Mouse (Mus musculus): ENCODE measurements around the gene Nipsnap3b.

The Nipsnap3b gene

GRCm38 (mm10) chr4:53011732-53012361 is at the start of gene Nipsnap3b:
Gene Nipsnap3b (plus strand): TSS chr4:53011880.
- peak; percentile 98 for DNase-seq

- no peak for DNase-seq
Measured at GRCm38 (mm10) chr4:52964247-52964646, 47.4 kb upstream of the Nipsnap3b start, which contains the start of gene Olfr270. Gene Olfr270 (plus strand): TSS chr4:52964547.

- DNase-seq, result no peak
Measured at GRCm38 (mm10) chr4:52985216-52985615, 26.5 kb upstream of the Nipsnap3b start.

- DNase-seq, result no peak
Measured at GRCm38 (mm10) chr4:52986266-52986665, 25.4 kb upstream of the Nipsnap3b start.

DNA sequence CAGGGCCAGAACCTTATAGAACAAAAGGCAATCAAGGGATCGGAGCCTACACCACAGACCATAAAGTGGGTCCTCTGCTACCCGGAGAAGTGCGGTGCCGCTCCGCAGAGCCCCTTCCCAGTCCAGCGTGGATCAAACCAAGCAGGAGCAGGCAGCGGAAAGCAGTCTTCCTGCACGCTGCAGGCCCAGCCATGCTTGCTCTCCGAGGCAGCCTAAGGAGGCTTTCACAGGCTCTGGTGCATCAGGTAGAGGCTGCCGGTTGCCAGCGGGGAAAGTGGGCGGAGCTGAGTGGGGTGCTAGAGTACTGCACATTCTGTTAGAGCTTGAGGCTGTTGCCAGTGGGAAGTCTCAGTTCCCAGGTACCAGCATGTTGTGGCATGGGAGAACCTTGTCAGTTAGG is 22.4 kb upstream of the Nipsnap3b start, which contains the start of gene Nipsnap3a:
Gene Nipsnap3a, plus strand, starts transcription at position 25 of the 400 bp plus-strand sequence.
- DNase-seq, result no peak

DNA sequence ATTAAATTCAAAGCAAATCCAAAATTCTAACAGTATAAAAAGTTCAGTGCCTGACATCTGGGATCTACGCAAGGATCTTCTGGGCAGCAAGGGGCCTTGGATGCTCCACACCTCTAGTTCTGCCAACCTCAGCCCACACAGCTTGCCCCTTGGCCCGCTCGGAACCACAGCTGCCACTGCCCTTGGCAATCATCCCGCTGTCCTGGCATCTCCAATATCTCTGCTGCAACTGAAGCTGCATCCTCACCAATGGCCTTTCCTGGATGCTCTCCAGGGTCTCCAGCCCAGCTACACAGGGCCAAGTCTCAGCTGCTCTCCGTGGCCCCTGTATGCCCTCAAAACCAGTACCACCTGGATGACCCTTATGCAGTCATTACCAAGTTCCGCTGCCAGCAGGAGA is 12.2 kb upstream of the Nipsnap3b start:
- DNase-seq, result no peak

DNA sequence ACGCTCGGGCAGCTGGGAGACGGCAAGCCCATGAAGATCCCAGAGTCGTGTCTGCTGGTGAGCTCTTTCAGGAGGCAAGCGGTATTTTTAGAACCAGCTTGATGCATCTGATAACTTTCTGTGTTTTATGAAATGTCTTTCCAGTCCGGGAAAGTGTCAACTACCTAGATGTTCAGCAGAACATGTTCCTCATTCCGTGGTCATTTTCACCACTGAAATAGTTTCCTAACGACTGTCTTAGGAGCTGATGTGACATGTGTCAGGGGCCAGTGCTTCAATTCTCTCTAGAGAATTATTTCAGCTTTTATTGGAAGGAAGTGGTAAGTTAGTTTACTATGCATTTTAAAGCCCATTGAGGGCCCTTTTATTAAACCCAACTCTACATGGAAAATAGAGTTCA is 11.5 kb upstream of the Nipsnap3b start:
- DNase-seq, result no peak

DNA sequence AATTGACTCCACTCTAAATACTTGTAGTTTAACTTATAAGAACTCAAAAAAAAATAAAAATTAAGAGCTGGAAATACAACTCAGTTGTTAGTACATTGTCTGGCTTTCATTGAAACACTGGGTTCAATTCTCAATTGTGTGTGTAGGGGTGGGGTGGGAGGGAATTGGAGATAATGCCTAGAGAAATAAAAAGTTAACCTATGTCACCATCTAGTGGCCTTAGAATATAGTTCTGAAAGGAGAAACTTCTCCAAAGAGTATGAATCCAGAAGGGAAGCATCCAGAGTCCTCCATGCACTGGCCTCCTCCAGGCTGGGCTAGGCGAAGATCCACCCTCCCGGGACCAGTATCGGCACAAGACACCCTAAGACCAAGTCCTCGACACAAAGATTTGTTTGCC is 2.5 kb upstream of the Nipsnap3b start:
- DNase-seq, result no peak

- DNase-seq, result no peak
Measured at GRCm38 (mm10) chr4:53009871-53010270, 1.8 kb upstream of the Nipsnap3b start.

DNA sequence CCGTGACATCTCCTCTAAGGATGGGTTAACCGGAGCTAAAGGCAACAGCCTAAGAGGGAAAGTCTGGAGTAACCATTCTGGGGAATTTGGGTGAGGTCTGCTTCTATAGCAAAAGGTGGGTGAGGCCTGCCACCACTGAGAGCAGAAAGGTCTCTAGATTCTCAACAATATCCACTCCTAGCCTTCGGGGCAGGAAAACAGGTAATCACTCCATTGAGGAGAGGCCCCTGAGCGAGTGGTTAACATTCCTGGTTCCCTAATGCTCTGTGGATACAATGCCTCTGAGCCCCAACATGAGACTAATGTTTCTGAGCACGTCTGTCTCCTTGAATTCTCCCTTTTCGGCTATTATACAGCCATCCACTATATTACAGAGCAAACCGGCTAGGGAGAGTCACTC is 2.7 kb downstream of the Nipsnap3b start:
- DNase-seq, result no peak

DNA sequence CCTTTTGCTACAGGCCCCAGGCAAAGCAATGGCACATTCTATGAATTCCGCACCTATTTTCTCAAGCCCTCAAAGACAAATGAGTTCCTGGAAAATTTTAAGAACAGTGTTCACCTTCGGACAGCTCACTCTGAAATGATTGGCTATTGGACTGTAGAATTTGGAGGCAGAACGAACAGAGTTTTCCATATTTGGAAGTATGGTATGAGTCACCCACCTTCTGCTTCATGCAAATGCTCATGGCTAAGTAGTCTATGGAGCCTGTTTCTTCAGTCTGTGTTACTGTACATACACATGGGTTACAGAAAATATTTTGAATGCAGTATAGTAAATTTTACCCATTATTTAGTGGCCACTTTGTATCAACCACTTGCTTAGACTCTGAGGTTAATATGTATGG is 3.3 kb downstream of the Nipsnap3b start:
- no peak for DNase-seq

DNA sequence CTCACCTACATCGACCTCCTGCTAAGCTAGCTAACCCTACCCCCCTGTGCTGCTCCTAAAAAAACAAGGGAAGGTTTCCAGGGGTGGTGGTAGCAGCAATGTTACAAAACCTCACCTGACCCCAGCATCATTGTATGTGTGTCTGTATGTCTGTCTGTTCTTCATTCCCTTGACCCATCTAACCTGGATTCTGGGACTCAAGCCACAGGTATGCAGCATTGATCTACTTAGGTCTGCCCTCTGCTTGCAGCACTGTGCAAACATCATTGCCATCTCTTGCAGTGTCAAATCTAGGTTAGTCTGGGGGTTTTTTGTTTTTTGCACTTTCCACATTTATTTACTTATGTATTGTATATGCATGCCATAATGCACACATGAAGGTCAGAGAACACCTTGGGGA is 6.7 kb downstream of the Nipsnap3b start:
- no peak for DNase-seq

DNA sequence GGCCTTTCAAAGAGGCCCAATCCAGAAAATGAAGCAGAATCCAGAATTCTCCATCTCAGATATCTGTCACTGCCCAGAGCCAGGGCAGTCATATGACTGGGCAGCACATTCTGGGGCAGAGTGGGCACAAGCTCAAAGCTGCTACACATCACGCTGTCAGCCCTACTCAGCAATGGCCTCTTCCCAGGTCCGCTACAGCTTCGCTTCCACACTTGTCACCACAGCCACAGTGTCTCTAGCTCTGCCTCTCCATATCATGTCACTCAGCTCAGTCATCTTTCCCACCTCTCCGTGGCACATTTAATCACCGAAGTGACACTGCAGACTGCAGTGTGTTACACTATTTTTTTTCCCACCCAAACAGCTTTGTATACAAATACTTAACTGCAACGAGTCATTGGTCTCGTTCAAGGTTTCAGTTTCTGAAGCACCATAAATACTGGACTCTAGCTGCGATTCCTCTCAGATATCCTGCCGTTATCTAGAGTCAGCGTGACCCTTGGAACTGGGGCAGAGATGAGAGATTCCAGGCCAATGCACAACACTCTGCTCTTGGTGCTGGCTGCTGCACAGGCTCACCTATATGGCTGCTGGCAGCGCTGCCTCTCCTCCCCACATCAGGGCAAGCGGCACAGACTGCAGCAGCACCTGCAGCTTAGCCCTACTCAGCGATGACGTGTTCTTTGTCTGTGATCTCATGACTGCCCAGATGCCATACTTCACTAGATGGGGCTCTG is 11.7 kb downstream of the Nipsnap3b start:
- no peak for DNase-seq

DNA sequence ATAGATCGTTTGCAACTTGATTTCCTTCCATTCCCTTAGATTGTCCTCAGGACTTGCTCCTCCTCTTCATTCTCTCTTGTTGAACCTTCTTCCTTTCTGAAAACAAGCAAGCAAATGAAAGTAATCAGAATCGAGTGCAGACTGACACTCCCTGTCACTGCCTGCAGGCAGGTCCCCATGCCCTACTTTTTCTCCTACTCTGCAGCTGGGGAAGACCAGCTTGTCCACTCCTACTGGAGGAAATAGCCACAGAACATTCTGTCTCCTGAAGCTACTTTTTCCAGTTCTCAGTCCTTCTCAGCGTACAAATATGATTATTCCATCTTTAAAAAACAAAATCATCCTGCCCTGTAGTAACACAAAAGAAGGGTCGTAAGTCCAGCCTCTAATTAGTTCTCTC is 12.7 kb downstream of the Nipsnap3b start:
- no peak for DNase-seq

DNA sequence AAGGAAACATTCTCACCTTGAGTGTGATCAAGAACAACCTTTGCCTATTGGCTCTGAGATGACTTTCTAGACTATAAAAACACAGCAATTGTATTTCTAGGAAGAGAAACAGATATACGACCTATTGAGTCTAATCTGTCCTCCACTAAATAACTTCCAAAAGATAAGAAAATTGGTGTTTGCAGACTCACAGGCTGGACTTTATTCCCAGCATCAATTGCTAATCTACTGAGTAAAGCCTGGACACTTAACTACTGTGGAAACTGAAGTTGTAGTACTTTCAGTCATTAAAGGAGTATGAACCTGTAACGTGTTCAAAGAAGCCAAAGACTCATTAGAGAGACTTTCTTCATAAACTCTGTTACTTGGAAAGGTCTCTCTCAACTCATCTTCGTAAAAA is 16.1 kb downstream of the Nipsnap3b start:
- no peak for DNase-seq

DNA sequence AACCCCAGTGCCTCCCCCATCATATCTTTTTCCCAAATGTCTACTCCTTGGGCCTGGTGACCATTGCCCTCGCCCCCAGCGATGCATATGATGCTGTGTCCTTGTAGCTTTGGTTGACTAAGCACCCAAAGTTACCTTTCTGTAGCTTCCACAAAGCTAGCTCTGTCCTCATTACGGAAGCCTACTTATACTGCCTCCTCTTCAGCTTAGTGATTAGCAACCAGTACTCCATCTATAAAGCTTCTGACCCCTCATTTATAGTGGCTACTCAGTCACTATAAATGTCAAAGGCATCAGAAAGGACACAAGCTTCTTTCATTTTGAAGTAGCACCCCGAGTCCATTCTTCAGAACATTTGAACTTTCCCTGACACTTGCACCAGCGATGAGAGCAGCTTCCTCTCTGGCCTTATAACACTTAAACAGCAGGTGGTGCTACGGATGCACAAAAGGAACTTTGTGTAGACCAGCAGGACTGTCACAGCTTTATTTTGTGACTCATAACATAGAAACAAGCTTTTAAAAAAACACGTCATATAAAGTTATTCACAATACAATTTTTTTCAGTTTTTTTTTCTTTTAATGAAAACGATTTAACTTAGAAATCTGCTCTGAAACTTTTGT is 18.8 kb downstream of the Nipsnap3b start:
- DNase-seq, result no peak

GRCm38 (mm10) chr4:53043819-53044218 is 32.1 kb downstream of the Nipsnap3b start:
- no peak for DNase-seq

- no peak for DNase-seq
Measured at GRCm38 (mm10) chr4:53045807-53046206, 34.1 kb downstream of the Nipsnap3b start.

GRCm38 (mm10) chr4:53046238-53047022 is 34.8 kb downstream of the Nipsnap3b start:
- no peak for DNase-seq

GRCm38 (mm10) chr4:53062301-53063008 is 50.8 kb downstream of the Nipsnap3b start:
- no peak for DNase-seq

Data from right cerebral cortex, postnatal 14 days (tissue).